Mouse (Mus musculus) CH12.LX (cell line): Measurements from ENCODE around the gene Tead1.

Experiments used
- CHD1 ChIP-seq: IDR thresholded peaks from 2 replicates; pipeline ENCODE4 v1.6.1; 2012; ENCODE audit warnings: low read depth, low read length, improper control_type of control experiment, inconsistent platforms
- CHD2 ChIP-seq: IDR thresholded peaks from 2 replicates; pipeline ENCODE4 v1.6.1; 2011; ENCODE audit warnings: low read length, improper control_type of control experiment
- CTCF ChIP-seq, 2 experiments: IDR thresholded peaks in 1 of 2; conservative IDR thresholded peaks in 1 of 2; 2 replicates each; pipeline ENCODE4 v1.5.1; 2011 to 2012; ENCODE audit warnings: low read depth in 2 of 2, low read length in 2 of 2, improper control_type of control experiment in 1 of 2, inconsistent platforms in 1 of 2, mild to moderate bottlenecking in 1 of 2, moderate library complexity in 1 of 2
- EP300 ChIP-seq: IDR thresholded peaks from 2 replicates; pipeline ENCODE4 v1.6.1; 2011; ENCODE audit warnings: low read length, improper control_type of control experiment
- ETS1 ChIP-seq: conservative IDR thresholded peaks from 2 replicates; pipeline ENCODE4 v1.6.1; 2012; ENCODE audit warnings: low read depth, mild to moderate bottlenecking, inconsistent platforms, low read length, improper control_type of control experiment, moderate library complexity
- IRF4 ChIP-seq: IDR thresholded peaks from 2 replicates; pipeline ENCODE4 v1.6.1; 2014; ENCODE audit warnings: low read depth, mild to moderate bottlenecking, inconsistent platforms, low read length, improper control_type of control experiment
- NELFE ChIP-seq: IDR thresholded peaks from 2 replicates; pipeline ENCODE4 v1.6.1; 2011; ENCODE audit warnings: low read depth, low read length, improper control_type of control experiment
- PAX5 ChIP-seq: IDR thresholded peaks from 2 replicates; pipeline ENCODE4 v1.6.1; 2012; ENCODE audit warnings: low read length, inconsistent platforms, mixed read lengths
- POLR2A ChIP-seq: IDR thresholded peaks from 2 replicates; pipeline ENCODE4 v1.6.1; 2011; ENCODE audit warnings: low read depth, mild to moderate bottlenecking, improper control_type of control experiment, low read length
- POLR2AphosphoS2 ChIP-seq: IDR thresholded peaks from 2 replicates; pipeline ENCODE4 v1.6.1; 2011; ENCODE audit warnings: low read depth, low read length, improper control_type of control experiment
- RCOR1 ChIP-seq: conservative IDR thresholded peaks from 2 replicates; pipeline ENCODE4 v1.6.1; 2012; ENCODE audit warnings: low read depth, mild to moderate bottlenecking, inconsistent platforms, low read length, improper control_type of control experiment
- ZKSCAN1 ChIP-seq: IDR thresholded peaks from 2 replicates; pipeline ENCODE4 v1.6.1; 2012; ENCODE audit warnings: low read depth, inconsistent platforms, low read length, improper control_type of control experiment, borderline replicate concordance
- ZMIZ1 ChIP-seq: IDR thresholded peaks from 2 replicates; pipeline ENCODE4 v1.6.1; 2012; ENCODE audit warnings: low read depth, mild to moderate bottlenecking, inconsistent platforms, low read length, improper control_type of control experiment

DNA sequence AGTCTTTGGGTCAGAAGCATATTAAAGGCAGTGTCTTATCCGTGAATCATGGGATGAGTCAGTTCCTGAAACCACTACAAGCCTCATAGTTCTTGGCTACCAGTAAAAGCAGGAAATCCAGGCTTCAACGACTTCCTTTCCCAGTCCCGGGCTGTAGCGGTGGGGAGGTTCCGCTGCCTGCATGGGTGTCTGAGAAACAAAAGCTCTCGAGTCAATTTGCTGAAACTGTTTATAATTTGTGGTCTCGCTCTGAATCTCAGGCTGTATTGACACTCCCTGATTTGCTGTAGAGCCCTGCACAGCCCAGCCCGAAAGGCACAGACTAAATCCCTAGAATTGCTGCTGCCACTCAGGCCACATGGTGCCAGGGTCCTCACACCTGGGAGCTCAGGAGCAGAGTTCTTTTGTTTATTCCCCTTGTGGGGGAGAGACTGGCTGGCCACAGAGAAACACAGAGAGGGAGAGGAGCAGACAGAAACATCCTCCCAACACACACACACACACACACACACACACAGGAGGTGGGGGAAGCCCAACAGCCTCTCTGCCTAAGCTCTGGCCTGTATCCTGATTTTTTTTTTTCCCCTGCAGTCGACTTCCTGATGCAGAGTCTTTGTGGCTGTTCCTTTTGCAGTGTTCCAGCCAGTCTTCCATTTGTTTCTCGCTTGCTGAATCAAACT is 18.2 kb downstream of the Tead1 start:
- TF ChIP-seq CTCF (conservative IDR thresholded peaks at IDR 0.05 in 1 of 2, IDR thresholded peaks at IDR 0.05 in 1 of 2; ENCODE audit: low read depth in 2 of 2, low read length in 2 of 2): no peak
- no peak for TF ChIP-seq EP300
- TF ChIP-seq CHD1: no peak
- TF ChIP-seq ETS1: no peak
- TF ChIP-seq ZKSCAN1: no peak
- TF ChIP-seq POLR2A: no peak
- TF ChIP-seq PAX5: no peak
- no peak for TF ChIP-seq IRF4
- TF ChIP-seq ZMIZ1: no peak
- no peak for TF ChIP-seq RCOR1
- no peak for TF ChIP-seq POLR2AphosphoS2
- TF ChIP-seq CHD2: no peak
- no peak for TF ChIP-seq NELFE
